Mouse (Mus musculus) right cerebral cortex, postnatal 25 days (tissue): Measurements from ENCODE around the gene Pde6c.

Experiments used
- DNase-seq: peaks from one replicate; pipeline ENCODE4 v3.0.0; 2022

The Pde6c gene

GRCm38 (mm10) chr19:38132481-38132880 is at the start of gene Pde6c:
Pde6c (plus strand) TSS chr19:38132781.
- no peak for DNase-seq

- no peak for DNase-seq
These were observed 49.6 kb upstream of the Pde6c start for GRCm38 (mm10) chr19:38082931-38083525.

- DNase-seq: no peak
These were observed 46.7 kb upstream of the Pde6c start for GRCm38 (mm10) chr19:38085841-38086240.

- DNase-seq: peak; percentile 10
These were observed 45.5 kb upstream of the Pde6c start for GRCm38 (mm10) chr19:38086948-38087551.

- no peak for DNase-seq
These were observed 43.2 kb upstream of the Pde6c start for GRCm38 (mm10) chr19:38089358-38089757.

GRCm38 (mm10) chr19:38091512-38091985 is 41.0 kb upstream of the Pde6c start:
- no peak for DNase-seq

- DNase-seq: no peak
These were observed 36.4 kb upstream of the Pde6c start for GRCm38 (mm10) chr19:38096231-38096630.

- DNase-seq: no peak
These were observed 35.5 kb upstream of the Pde6c start, which contains the start of gene Ffar4 for GRCm38 (mm10) chr19:38096858-38097758. Ffar4 (plus strand) TSS chr19:38097071.

- no peak for DNase-seq
These were observed 24.7 kb upstream of the Pde6c start for GRCm38 (mm10) chr19:38107871-38108270.

- no peak for DNase-seq
These were observed 22.9 kb upstream of the Pde6c start for GRCm38 (mm10) chr19:38109506-38110242.

- DNase-seq: no peak
These were observed 21.5 kb upstream of the Pde6c start for GRCm38 (mm10) chr19:38111056-38111455.

GRCm38 (mm10) chr19:38112575-38112974 is 20.0 kb upstream of the Pde6c start:
- DNase-seq: no peak

- no peak for DNase-seq
These were observed 17.6 kb upstream of the Pde6c start for GRCm38 (mm10) chr19:38114834-38115491.

GRCm38 (mm10) chr19:38120123-38120760 is 12.3 kb upstream of the Pde6c start:
- no peak for DNase-seq

GRCm38 (mm10) chr19:38123921-38124320 is 8.7 kb upstream of the Pde6c start:
- no peak for DNase-seq

- peak; percentile 24 for DNase-seq
These were observed 8.0 kb upstream of the Pde6c start for GRCm38 (mm10) chr19:38124401-38125218.

- no peak for DNase-seq
These were observed 7.4 kb upstream of the Pde6c start, which contains the start of gene Rbp4 for GRCm38 (mm10) chr19:38125219-38125610. Rbp4 (minus strand) TSS chr19:38125281.

- no peak for DNase-seq
These were observed 5.9 kb upstream of the Pde6c start for GRCm38 (mm10) chr19:38126656-38127055.

GRCm38 (mm10) chr19:38133986-38134385 is 1.4 kb downstream of the Pde6c start:
- no peak for DNase-seq

- no peak for DNase-seq
These were observed 2.2 kb downstream of the Pde6c start for GRCm38 (mm10) chr19:38134806-38135205.
